Mouse (Mus musculus) hematopoietic stem cell, adult 5-6 weeks (primary cell): Measurements from ENCODE around the gene Actr3b. TPM values are rescaled to one million over a fixed set of nuclear protein-coding genes. Genes with fewer than 3 reads are reported as not detected.
A peak's percentile ranks its signal among the peaks of the same experiment; 100 is the strongest.

Experiments
- ATAC-seq, 2 experiments: fragments of 125-278 bp in 1 of 2; replicated peaks in 1 of 2; 2 replicates each; pipeline ENCODE4 v1.8.0; 2016 to 2017; ENCODE audit warnings: inconsistent platforms in 2 of 2, mild to moderate bottlenecking in 2 of 2, moderate number of reproducible peaks in 2 of 2, low read depth in 1 of 2, moderate TSS enrichment in 1 of 2; ENCODE audit not compliant: low FRiP score in 2 of 2, poor library complexity in 2 of 2, severe bottlenecking in 2 of 2, insufficient read depth in 1 of 2, low TSS enrichment in 1 of 2
- total RNA-seq: library from RNA; stranded (forward); fragments of 172-1452, 232-1000 nt; gene quantifications from 2 replicates; pipeline ENCODE4 v1.2.3, GENCODE M21; 2017

The Actr3b gene
- total RNA-seq, 1 experiment from 2014 or later, result not detected

DNA sequence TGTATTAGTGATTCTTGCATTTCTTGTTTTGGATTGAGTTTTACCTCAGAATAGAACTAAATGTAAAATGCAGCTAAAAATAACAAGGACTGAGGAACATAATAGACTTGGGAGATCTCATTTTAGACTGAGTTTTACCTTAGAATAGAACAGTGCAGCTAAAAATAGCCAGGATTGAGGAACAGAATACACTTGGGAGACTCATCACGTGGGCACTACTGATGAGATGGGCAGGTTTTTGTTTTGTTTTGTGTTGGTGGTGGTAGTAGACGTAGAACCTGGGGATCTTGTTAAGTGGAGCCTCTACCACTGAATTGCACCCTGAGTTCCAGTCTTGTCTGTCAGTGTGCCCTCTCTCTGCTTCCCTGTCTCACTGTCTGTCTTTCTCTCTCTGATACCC, 2.1 kb downstream of the Actr3b start:
- ATAC-seq, result no peak

DNA sequence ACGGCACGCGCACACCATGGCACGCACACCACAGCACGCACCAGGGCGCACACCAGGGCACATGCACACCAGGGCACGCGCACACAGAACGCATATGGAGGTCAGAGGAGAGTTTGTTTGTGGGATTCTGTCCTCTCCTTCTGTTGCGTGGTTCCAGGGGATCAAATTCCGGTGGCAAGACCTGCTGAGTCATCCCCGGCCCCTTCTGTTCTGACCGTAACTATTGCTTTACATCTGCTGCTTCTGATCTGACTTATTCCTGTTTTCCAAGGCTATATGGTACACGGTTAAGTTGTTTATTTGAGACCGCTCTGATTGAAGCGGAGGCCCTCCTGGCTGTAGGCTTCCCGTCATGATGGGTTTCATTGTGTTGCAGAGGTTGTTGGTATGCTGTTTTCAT, 9.2 kb downstream of the Actr3b start:
- ATAC-seq, result no peak

DNA sequence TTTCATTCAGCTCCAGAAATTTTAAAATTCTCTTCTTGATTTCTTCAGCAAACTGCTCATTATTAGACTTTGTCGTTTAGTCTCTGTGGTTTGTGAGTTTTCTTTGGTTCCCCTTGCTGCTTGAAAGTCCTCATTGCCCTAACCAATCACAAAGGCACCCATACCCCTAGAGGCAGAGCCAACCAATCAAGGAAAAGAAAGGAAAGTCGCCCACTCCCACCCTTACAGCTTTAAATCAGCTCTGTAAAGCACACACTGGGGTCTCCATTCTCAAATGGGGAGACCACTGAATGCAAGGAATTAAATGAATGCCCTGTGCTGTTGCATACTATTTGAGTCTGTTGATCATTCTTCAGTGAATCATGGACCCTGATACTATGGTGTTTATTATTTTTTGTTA, 9.6 kb downstream of the Actr3b start:
- no peak for ATAC-seq

DNA sequence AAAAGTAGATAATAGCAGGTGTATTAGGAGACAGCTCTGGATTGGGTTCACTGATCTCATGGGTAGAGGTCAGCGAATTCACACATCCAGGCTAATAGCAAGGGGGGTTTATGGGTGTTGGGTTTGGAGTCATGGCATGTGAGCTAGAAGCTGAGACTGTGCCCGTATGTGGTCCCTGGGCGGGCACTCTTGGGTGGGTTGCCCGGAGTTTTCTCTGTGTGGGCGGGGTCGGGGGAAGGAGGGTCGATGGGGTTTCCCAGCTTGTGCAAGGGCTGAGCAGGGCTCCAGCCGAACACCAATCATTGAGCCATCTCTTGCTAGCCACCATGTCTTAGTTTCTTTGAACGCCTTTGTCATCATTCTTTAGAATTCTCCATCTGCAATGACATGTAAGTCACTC, 12.7 kb downstream of the Actr3b start:
- no peak for ATAC-seq

DNA sequence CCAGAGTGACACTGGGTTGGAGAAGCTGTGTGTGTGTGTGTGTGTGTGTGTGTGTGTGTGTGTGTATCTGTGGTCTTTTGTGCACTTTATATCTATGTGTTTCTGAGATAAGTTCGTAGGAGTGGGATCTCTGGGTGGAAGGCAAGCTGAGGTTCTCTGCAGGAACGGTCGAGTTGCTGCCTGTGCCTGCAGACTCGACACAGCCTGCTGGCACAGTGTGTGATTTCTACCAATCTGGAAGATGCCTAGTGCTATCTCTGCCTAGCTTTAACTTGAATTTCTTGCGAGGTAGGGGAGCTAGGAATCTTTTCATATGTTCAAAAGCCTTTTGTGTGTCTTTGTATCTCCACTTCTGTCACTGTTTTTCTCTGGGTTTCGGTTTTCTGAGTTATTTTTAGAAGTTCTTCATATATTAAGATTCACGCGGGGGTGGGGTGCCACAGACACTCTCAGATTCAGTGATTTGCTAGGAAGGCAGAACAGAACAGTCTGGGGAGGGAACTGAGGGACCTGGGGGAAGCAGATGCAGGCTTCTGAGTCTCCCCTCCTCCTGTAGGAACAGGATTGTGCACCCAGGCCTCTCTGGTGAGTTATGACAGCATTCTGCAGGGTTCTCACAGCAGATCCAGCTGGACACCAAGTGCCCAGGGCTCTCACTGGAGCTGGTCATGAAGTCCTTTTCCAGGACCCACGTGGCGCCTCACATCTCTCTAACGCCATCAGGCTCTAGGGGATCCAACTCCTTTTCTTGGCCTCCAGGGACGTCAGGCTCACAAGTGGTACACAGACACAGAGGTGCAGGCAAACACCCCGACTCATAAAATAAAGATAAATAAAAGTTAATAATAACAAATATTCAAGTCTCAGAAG, 14.4 kb downstream of the Actr3b start:
- no peak for ATAC-seq

DNA sequence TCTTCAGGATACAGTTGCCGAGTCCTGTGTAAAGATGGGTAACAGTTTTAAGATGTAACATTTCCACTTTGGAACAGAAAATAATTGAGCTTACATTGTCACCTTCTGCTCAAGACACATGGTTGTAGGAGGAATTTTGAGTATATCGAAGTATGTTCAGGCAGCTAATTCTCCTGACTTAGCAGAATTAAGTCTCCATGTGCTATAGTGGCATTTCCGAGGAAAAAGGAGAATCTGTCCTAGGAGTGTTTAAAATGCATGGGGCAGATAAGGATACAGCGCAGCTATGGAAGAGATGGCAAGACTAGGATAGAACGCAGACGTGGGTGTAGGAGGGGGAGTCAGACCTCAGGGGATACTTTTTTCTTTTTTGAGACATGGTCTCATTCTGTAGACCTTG, 31.8 kb downstream of the Actr3b start:
- no peak for ATAC-seq

DNA sequence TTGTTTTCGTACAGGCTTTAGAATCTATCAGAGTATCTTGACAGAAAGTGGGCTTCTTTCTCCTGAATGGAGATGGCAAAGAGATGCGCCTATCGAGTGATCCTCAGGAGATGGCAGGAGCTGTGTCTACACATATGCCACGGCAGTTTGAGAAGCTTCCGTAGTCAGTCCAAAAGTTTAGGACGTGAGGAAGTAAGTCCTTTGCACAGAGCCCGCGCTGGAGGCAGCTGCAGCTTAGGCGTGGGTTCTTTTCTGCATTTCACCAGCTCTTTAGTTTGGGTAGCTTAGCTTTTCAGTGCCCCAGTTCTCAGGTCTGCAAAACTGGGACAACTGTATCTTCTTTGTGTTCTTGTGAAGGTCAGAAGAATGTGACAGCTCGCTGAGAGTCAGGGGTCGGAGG, 38.0 kb downstream of the Actr3b start:
- no peak for ATAC-seq

DNA sequence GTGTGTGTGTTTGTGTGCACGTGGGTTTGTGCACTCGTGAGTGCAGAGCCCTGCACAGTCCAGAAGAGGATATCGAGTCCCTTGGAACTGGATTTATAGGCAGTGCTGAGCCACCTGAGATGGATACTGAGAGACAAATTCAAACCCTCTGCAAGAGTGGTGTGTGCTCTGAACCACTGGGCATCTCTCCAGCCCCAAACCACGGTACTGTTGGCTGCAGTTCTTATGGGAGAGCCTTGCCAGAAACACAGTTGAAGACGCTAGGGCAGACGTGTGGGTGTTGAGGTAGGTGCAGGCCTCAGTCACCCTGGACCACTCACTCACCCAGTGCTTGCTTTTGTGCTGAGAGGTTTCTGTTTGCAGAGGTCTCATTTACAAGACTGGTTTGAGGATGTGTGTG, 41.1 kb downstream of the Actr3b start:
- no peak for ATAC-seq

DNA sequence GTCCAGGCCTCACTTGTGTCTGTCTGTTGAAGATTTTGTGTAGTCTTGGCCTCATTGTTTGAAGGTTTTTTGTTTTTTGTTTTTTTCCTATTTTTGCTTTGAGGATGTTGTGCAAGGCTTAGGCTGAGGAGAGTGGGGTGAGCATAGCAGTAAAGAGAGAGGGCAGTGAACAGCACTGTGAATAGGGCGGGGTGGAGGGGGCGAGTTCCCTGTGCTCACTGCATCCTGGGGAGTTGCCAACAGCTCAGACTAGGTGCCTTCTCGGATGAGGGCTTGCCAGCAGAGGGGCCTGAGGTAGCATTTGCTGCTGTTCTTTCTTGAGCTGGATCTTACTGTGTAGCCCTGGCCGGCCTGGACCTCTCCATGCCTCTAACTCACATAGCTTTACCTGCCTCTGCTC, 41.9 kb downstream of the Actr3b start:
- ATAC-seq, result no peak

DNA sequence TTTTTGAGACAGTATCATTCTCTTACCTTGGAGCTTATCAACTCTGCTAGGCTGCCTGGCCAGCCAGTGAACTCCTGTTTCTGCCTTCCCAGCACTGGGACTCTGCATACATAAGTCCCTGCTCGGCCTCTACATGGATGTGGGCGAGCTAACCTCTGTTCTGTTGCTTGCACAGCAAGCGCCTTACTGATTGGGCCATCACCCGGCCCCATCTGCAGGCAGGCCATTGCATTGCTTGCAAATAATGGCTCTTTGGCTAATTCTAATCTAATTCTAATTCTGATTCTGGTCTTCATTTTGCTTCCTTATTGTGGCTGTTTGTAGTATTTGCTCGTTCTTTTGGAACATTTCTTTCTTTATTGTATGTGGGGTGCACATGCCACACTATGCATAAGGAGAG, 44.8 kb downstream of the Actr3b start:
- no peak for ATAC-seq

DNA sequence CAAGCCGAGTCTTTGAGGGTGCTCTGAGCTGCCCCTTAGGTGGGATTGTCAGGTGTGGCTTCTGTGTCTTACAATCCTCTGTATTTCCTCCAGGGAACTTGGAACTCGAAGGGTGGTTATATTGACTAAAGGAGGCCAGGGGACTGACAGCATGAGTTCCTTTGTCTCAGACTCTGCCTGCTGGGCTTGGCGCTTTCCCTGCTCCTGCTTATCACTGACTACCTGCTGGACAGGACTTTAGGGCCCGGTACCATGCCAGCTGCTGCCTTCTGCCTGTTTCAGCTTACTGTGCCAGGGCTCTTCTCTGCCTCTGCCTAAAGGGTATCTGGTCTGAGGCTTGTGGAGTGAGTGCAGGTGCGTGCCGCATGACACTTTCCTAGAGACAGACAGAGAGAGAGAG, 53.1 kb downstream of the Actr3b start:
- ATAC-seq, result no peak

DNA sequence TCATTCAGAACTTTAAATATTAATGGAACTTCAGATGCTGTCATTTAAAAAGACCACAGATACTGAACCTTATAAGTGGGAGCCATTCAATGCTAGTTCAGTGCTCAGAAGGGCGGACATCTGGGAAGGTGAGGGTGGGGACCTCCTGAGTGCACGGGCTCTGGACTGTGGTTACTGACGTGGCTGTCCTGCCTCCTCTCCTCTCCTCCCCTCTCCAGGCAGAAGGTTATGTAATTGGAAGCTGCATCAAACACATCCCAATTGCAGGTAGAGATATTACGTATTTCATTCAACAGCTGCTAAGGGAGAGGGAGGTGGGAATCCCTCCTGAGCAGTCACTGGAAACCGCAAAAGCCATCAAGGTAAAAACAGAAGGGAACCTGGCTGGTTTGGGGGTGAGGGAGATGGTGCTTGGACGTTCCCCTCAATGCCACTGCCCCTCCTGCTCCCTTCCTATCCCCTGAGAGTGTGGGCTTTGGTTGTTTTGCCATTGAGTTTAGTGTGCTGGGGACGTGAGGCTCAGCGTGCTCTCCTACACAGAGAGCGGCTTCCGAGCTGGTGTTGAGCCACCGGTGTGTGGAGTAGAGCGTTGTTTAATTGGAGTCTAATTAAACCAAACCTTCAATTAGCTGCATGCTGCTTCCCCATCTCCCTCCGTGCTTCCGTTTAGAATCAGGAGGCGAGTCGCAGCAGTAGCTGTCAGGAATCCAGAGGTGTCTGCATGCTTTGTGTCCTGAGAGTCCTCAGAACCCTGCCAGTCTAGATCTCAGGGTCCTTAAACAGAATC, 69.7 kb downstream of the Actr3b start:
- no peak for ATAC-seq

DNA sequence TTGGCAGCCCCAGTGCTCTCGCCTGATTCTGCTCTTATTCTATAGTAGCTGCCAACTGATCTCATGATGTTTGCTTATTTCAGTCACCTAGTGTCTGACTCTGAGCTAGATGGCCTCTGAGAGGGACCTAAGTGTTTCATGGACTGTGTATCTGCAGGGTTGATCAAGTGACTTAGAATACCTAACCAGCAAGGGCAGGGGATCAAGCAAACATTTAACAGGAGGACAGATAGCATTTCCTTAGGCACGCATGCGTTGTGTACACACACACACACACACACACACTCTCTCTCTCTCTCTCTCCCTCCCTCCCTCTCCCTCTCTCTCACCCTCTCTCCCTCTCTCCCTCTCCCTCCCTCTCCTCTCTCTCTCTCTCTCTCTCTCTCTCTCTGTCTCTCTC, 71.0 kb downstream of the Actr3b start:
- no peak for ATAC-seq

DNA sequence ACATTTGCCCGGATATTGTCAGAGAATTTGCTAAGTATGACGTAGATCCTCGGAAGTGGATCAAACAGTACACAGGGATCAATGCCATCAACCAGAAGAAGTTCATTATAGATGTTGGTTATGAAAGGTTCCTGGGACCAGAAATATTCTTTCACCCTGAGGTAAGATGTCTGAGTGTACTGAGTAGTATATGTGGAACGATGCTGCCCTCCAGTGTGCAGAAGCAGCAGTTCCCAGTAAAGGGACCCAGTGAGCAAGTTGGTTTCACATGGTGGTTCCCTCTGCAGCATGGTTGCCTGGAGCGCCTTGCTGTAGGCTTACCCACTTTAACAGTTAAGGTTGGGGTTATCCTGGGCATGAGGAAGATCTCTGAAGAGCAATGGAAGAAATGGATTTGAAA, 71.8 kb downstream of the Actr3b start:
- peak; percentile 74 to 92 for ATAC-seq

DNA sequence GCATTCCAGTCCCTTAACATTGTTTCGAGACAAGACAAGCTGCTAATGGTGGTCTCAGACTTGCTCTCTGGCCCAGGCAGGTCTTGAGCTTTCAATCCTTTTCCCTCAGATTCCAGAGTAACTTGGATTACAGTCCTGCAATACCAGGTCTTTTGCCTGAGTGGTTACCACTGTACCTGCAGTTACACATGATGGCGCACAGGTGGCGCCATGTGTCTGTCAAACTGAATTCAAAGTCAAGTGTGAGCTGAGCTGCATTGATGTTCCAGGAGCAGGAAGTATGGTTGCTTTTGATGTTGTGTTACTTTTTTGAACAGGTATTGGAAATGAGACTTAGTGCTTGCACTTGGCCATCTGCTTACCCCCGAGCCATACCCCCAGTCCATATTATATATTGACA, 79.6 kb downstream of the Actr3b start:
- ATAC-seq, result peak; percentile 70 to 76; a peak in 3 of 4 replicates

DNA sequence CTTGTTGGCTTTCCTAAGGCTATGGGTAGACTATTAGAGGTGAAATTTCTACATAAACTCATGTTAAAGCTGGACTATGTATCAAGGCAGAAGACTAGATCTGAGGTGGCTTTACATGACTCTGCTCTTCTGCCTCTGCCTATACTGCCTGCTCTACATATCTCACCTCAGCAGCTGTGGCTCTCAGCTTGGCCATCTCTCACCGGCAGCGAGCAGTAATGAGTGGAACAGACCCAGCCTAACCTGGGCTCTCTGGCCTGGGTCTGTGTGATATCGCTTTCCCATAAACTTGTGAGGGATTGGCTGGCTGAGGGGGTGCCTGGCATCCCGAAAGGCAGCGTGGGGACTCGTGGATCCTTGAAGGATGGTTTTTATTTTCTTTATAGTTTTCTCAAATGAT, 86.8 kb downstream of the Actr3b start:
- ATAC-seq, result no peak

DNA sequence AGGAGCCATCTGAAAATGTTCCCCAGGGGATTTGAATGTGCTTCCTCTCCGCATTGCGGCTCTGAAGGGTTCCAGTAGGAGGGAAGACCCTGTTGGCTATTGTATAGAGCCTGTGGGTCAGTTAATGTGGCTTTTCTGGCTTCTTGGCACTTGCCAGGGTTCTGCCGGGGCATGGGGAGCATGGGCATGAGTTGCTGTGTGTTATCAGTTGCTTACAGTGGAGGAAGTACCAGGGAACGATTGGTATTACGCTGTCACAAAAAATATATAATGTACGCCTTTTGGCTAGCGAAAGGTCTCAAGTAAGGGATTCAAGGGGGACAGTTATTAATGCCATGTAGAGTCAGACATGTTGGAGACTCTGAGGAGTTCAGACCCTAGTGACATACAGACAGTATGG, 87.4 kb downstream of the Actr3b start:
- 0 out of 4 replicates have a peak, but pooled peaks of 1 of the 2 experiments have one; percentile 27 for ATAC-seq

DNA sequence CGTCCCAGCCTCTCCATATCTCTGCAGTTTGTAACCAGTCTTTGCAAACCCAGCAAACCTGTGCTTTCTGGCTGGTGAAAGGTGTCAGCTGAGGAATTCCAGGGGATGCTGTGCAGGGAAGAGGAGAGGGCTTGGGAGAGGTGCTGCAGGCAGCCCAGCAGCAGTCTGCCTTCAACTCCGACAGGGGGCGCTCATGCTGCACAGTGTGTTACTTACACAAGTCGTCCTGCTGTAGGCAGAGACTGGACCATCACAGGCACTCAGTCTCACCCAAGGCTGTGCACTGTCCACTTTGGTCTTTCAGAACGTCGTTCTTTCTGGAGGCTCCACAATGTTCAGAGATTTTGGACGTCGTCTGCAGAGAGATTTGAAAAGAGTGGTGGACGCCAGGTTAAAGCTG, 88.3 kb downstream of the Actr3b start:
- no peak for ATAC-seq

DNA sequence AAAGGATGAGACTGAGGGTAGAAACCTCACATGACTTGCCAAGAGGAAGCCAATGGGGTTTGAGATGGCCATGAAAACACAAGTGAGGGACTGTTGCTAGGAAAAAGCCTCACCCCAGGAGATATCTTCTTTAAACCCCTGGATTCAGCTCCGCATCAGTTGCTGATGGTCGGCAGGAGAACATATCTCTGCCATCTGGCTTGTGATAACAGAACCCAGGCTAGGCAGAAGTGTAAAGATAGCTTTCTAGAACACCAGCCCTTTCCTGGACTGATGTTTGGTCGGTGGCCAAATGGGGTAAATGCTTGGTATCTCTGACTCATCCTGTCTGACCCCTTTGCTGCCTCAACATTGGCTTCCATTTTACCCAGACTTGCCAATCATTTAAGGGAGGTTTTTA, 106.4 kb downstream of the Actr3b start:
- ATAC-seq, result no peak
